Mouse (Mus musculus): ENCODE measurements around the gene Rfc4. TPM values are rescaled to one million over a fixed set of nuclear protein-coding genes. Genes with fewer than 3 reads are reported as not detected.

The Rfc4 gene
- total and polyA plus RNA-seq, 2 experiments: 5.3 TPM; not detected in 1

- 82% methylated on average over 4 of the region's 4 CpGs for WGBS
- Histone ChIP-seq H3K36me3 (ENCODE audit: control insufficient read depth, insufficient read depth, low read length) (peaks cover 22% of the 10 kb centered on the region), H3K9ac (ENCODE audit: low read depth, low read length) (no peak overlapping the region)
These were observed 10.4 kb downstream of the Rfc4 start for GRCm38 (mm10) chr16:23117173-23117572.

GRCm38 (mm10) chr16:23115486-23115885 lies 12.1 kb downstream of the Rfc4 start:
- H3K27me3 ChIP-seq (ENCODE audit: control insufficient read depth, insufficient read depth, low read length): no peaks in the 10 kb centered on the region
- H3K27ac ChIP-seq (replicated peaks; ENCODE audit: insufficient read depth, low read depth, low read length): no peak overlapping the region
- no peaks in the 10 kb centered on the region for H3K79me2 ChIP-seq (ENCODE audit: control insufficient read depth, insufficient read depth, low read length)
- WGBS: 87% methylated on average over 3 of the region's 3 CpGs
- no peak for TF ChIP-seq POLR2A (IDR thresholded peaks at IDR 0.05; ENCODE audit: extremely low read depth, insufficient read depth, low read length)
- TF ChIP-seq CTCF (IDR thresholded peaks at IDR 0.05; ENCODE audit: low read depth, low read length): no peak
- peaks cover 38% of the 10 kb centered on the region for H3K36me3 ChIP-seq (ENCODE audit: control insufficient read depth, insufficient read depth, low read length)
- H3K4me3 ChIP-seq (ENCODE audit: insufficient read depth, low read depth, low read length): no peak overlapping the region
- H3K4me1 ChIP-seq (ENCODE audit: control insufficient read depth, insufficient read depth, low read length): 0 out of 2 replicates have a peak, but pooled peaks cover 3% of the 10 kb centered on the region
- no peak for DNase-seq (ENCODE audit: extremely low read depth, low read depth, low spot score)
- no peak overlapping the region for H3K9ac ChIP-seq (ENCODE audit: low read depth, low read length)

More at GRCm38 (mm10) chr16:23117173-23117572, 10.4 kb downstream of the Rfc4 start:
- Histone ChIP-seq H3K27ac (replicated peaks; ENCODE audit: insufficient read depth, low read depth, low read length) (no peak overlapping the region), H3K27me3 (ENCODE audit: control insufficient read depth, insufficient read depth, low read length) (no peaks in the 10 kb centered on the region), H3K4me1 (ENCODE audit: control insufficient read depth, insufficient read depth, low read length) (no peaks in the 10 kb centered on the region), H3K4me3 (ENCODE audit: insufficient read depth, low read depth, low read length) (no peak overlapping the region), H3K79me2 (ENCODE audit: control insufficient read depth, insufficient read depth, low read length) (no peaks in the 10 kb centered on the region)
- no peak for DNase-seq (ENCODE audit: extremely low read depth, low read depth, low spot score)
- TF ChIP-seq CTCF (IDR thresholded peaks at IDR 0.05; ENCODE audit: low read depth, low read length) (no peak), POLR2A (IDR thresholded peaks at IDR 0.05; ENCODE audit: extremely low read depth, insufficient read depth, low read length) (no peak)

GRCm38 (mm10) chr16:23114339-23115171 lies 13.0 kb downstream of the Rfc4 start:
- WGBS: 71% methylated on average over 5 of the region's 5 CpGs
- Histone ChIP-seq H3K9ac (ENCODE audit: low read depth, low read length) (no peak overlapping the region), H3K4me3 (ENCODE audit: insufficient read depth, low read depth, low read length) (no peak overlapping the region), H3K36me3 (ENCODE audit: control insufficient read depth, insufficient read depth, low read length) (peaks cover 47% of the 10 kb centered on the region), H3K27me3 (ENCODE audit: control insufficient read depth, insufficient read depth, low read length) (no peaks in the 10 kb centered on the region), H3K4me1 (ENCODE audit: control insufficient read depth, insufficient read depth, low read length) (peaks cover 4% of the 10 kb centered on the region; the same call in 1 of the 2 replicates), H3K79me2 (ENCODE audit: control insufficient read depth, insufficient read depth, low read length) (no peaks in the 10 kb centered on the region), H3K27ac (replicated peaks; ENCODE audit: insufficient read depth, low read depth, low read length) (no peak overlapping the region)
- DNase-seq (ENCODE audit: extremely low read depth, low read depth, low spot score): no peak
- TF ChIP-seq CTCF (IDR thresholded peaks at IDR 0.05; ENCODE audit: low read depth, low read length): no peak

- no peak overlapping the region for H3K9ac ChIP-seq (ENCODE audit: low read depth, low read length)
- H3K4me3 ChIP-seq (ENCODE audit: insufficient read depth, low read depth, low read length): no peak overlapping the region
- peaks cover 53% of the 10 kb centered on the region for H3K36me3 ChIP-seq (ENCODE audit: control insufficient read depth, insufficient read depth, low read length)
- H3K79me2 ChIP-seq (ENCODE audit: control insufficient read depth, insufficient read depth, low read length): no peaks in the 10 kb centered on the region
- H3K27ac ChIP-seq (replicated peaks; ENCODE audit: insufficient read depth, low read depth, low read length): no peak overlapping the region
- H3K27me3 ChIP-seq (ENCODE audit: control insufficient read depth, insufficient read depth, low read length): no peaks in the 10 kb centered on the region
- no peak for DNase-seq (ENCODE audit: extremely low read depth, low read depth, low spot score)
- TF ChIP-seq POLR2A (IDR thresholded peaks at IDR 0.05; ENCODE audit: extremely low read depth, insufficient read depth, low read length) (no peak), CTCF (IDR thresholded peaks at IDR 0.05; ENCODE audit: low read depth, low read length) (no peak)
- peaks cover 10% of the 10 kb centered on the region; the same call in 1 of the 2 replicates for H3K4me1 ChIP-seq (ENCODE audit: control insufficient read depth, insufficient read depth, low read length)
These were observed 13.6 kb downstream of the Rfc4 start for GRCm38 (mm10) chr16:23113903-23114302.

GRCm38 (mm10) chr16:23112861-23113435 lies 14.6 kb downstream of the Rfc4 start:
- Histone ChIP-seq H3K79me2 (ENCODE audit: control insufficient read depth, insufficient read depth, low read length) (peaks cover 5% of the 10 kb centered on the region), H3K9ac (ENCODE audit: low read depth, low read length) (no peak overlapping the region), H3K27ac (replicated peaks; ENCODE audit: insufficient read depth, low read depth, low read length) (no peak overlapping the region), H3K4me3 (ENCODE audit: insufficient read depth, low read depth, low read length) (no peak overlapping the region), H3K36me3 (ENCODE audit: control insufficient read depth, insufficient read depth, low read length) (peaks cover 56% of the 10 kb centered on the region), H3K4me1 (ENCODE audit: control insufficient read depth, insufficient read depth, low read length) (peaks cover 12% of the 10 kb centered on the region; the same call in 1 of the 2 replicates), H3K27me3 (ENCODE audit: control insufficient read depth, insufficient read depth, low read length) (no peaks in the 10 kb centered on the region)
- no peak for DNase-seq (ENCODE audit: extremely low read depth, low read depth, low spot score)
- 52% methylated on average over 9 of the region's 9 CpGs for WGBS
- TF ChIP-seq POLR2A (IDR thresholded peaks at IDR 0.05; ENCODE audit: extremely low read depth, insufficient read depth, low read length) (no peak), CTCF (IDR thresholded peaks at IDR 0.05; ENCODE audit: low read depth, low read length) (no peak)

- Histone ChIP-seq H3K27me3 (ENCODE audit: control insufficient read depth, insufficient read depth, low read length) (no peaks in the 10 kb centered on the region), H3K4me1 (ENCODE audit: control insufficient read depth, insufficient read depth, low read length) (peaks cover 12% of the 10 kb centered on the region; the same call in 1 of the 2 replicates), H3K36me3 (ENCODE audit: control insufficient read depth, insufficient read depth, low read length) (peaks cover 55% of the 10 kb centered on the region), H3K9ac (ENCODE audit: low read depth, low read length) (no peak overlapping the region), H3K79me2 (ENCODE audit: control insufficient read depth, insufficient read depth, low read length) (peaks cover 9% of the 10 kb centered on the region), H3K4me3 (ENCODE audit: insufficient read depth, low read depth, low read length) (no peak overlapping the region), H3K27ac (replicated peaks; ENCODE audit: insufficient read depth, low read depth, low read length) (no peak overlapping the region)
- no peak for DNase-seq (ENCODE audit: extremely low read depth, low read depth, low spot score)
- WGBS: 76% methylated on average over 12 of the region's 12 CpGs
- TF ChIP-seq POLR2A (IDR thresholded peaks at IDR 0.05; ENCODE audit: extremely low read depth, insufficient read depth, low read length) (no peak), CTCF (IDR thresholded peaks at IDR 0.05; ENCODE audit: low read depth, low read length) (no peak)
These were observed 15.2 kb downstream of the Rfc4 start for GRCm38 (mm10) chr16:23112348-23112747.
